ENCODE assay signal across 12 mouse cellular contexts in genomic region chr8:92772826-92773225, GRCm38 (mm10). TPM values are rescaled to one million over a fixed set of nuclear protein-coding genes. Genes with fewer than 3 reads are reported as not detected.
A peak's percentile ranks its signal among the peaks of the same experiment; 100 is the strongest.
DNase-seq lines count a peak whose midpoint lies in the region; ATAC-seq and TF ChIP-seq lines count a peak whose summit lies in the region.
"Had no signal": no experiment of that assay in that cellular context is flagged by ENCODE, and none has a peak within 500 bp of the region (broad histone marks: within the 10 kb centered on the region; RNA-seq: fewer than 3 reads in every experiment).

No protein-coding gene starts in this region.

- 0 out of 2 replicates have a peak, but pooled peaks have one; percentile 20 for ATAC-seq in forebrain, embryonic 12.5 days (ENCODE audit: low FRiP score)
- ATAC-seq in hindbrain, postnatal 0 days, result no peak
- ATAC-seq in hindbrain, embryonic 14.5 days (ENCODE audit: low FRiP score), result no peak
- no peak for ATAC-seq in liver, postnatal 0 days
- ATAC-seq in intestine, postnatal 0 days, result no peak

- H3K4me2 ChIP-seq in forebrain, embryonic 12.5 days, result 0 out of 2 replicates have a peak overlapping the region, but pooled peaks have one; percentile 16
- H3K4me2 ChIP-seq in hindbrain, postnatal 0 days (ENCODE audit: low read depth, low read length), result 0 out of 2 replicates have a peak overlapping the region, but pooled peaks have one; percentile 5
- no peak overlapping the region for H3K4me2 ChIP-seq in hindbrain, embryonic 14.5 days (replicated peaks)
- peak overlapping the region; percentile 47; the same call in 1 of the 2 replicates for H3K4me2 ChIP-seq in liver, postnatal 0 days (ENCODE audit: low read depth, low read length)
- H3K4me2 ChIP-seq in intestine, postnatal 0 days (replicated peaks; ENCODE audit: low read depth), result no peak overlapping the region

- no peaks in the 10 kb centered on the region for H3K36me3 ChIP-seq in forebrain, embryonic 12.5 days (replicated peaks)
- no peaks in the 10 kb centered on the region for H3K36me3 ChIP-seq in forebrain, embryonic 10.5 days (replicated peaks)
- no peaks in the 10 kb centered on the region for H3K36me3 ChIP-seq in hindbrain, postnatal 0 days (ENCODE audit: insufficient read depth, low read length)
- no peaks in the 10 kb centered on the region for H3K36me3 ChIP-seq in hindbrain, embryonic 14.5 days (replicated peaks; ENCODE audit: control insufficient read depth, insufficient read depth)
- no peaks in the 10 kb centered on the region for H3K36me3 ChIP-seq in liver, postnatal 0 days (replicated peaks; ENCODE audit: insufficient read depth, low read length)
- H3K36me3 ChIP-seq in intestine, postnatal 0 days (ENCODE audit: control insufficient read depth, insufficient read depth), result no peaks in the 10 kb centered on the region

- no peak overlapping the region for H3K27ac ChIP-seq in forebrain, embryonic 12.5 days
- no peak overlapping the region for H3K27ac ChIP-seq in forebrain, embryonic 10.5 days
- H3K27ac ChIP-seq in hindbrain, postnatal 0 days, result no peak overlapping the region
- H3K27ac ChIP-seq in hindbrain, embryonic 14.5 days, result no peak overlapping the region
- no peak overlapping the region for H3K27ac ChIP-seq in liver, postnatal 0 days (ENCODE audit: low read depth)
- no peak overlapping the region for H3K27ac ChIP-seq in intestine, postnatal 0 days (ENCODE audit: low read depth, low read length)
- H3K27ac ChIP-seq: liver, embryonic 14.5 days; macrophage had no signal

- no peak for TF ChIP-seq EP300 in liver, postnatal 0 days (IDR thresholded peaks at IDR 0.05; ENCODE audit: low read depth)

- peaks cover 38% of the 10 kb centered on the region; the same call in 1 of the 2 replicates for H3K27me3 ChIP-seq in forebrain, embryonic 12.5 days
- peaks cover 15% of the 10 kb centered on the region; the same call in 1 of the 2 replicates for H3K27me3 ChIP-seq in forebrain, embryonic 10.5 days (ENCODE audit: poor library complexity, severe bottlenecking)
- no peaks in the 10 kb centered on the region for H3K27me3 ChIP-seq in hindbrain, postnatal 0 days (ENCODE audit: insufficient read depth, low read length)
- no peaks in the 10 kb centered on the region for H3K27me3 ChIP-seq in hindbrain, embryonic 14.5 days (ENCODE audit: control insufficient read depth, insufficient read depth, low read length)
- H3K27me3 ChIP-seq in liver, postnatal 0 days (ENCODE audit: insufficient read depth, low read length), result no peaks in the 10 kb centered on the region
- H3K27me3 ChIP-seq in intestine, postnatal 0 days (replicated peaks; ENCODE audit: control insufficient read depth, insufficient read depth, low read length), result no peaks in the 10 kb centered on the region

- TF ChIP-seq CTCF in hindbrain, postnatal 0 days (IDR thresholded peaks at IDR 0.05; ENCODE audit: low read depth), result no peak
- no peak for TF ChIP-seq CTCF in liver, postnatal 0 days (IDR thresholded peaks at IDR 0.05; ENCODE audit: low read depth)
- no peak for TF ChIP-seq CTCF in intestine, postnatal 0 days (IDR thresholded peaks at IDR 0.05; ENCODE audit: low read depth)

- WGBS in forebrain, embryonic 12.5 days, result 50% methylated on average over 10 of the region's 10 CpGs
- WGBS in forebrain, embryonic 10.5 days, result 90% methylated on average over 10 of the region's 10 CpGs
- WGBS in hindbrain, postnatal 0 days, result 62% methylated on average over 10 of the region's 10 CpGs
- 66% methylated on average over 10 of the region's 10 CpGs for WGBS in hindbrain, embryonic 14.5 days
- 84% methylated on average over 10 of the region's 10 CpGs for WGBS in liver, postnatal 0 days (ENCODE audit: insufficient replicate concordance)
- WGBS in intestine, postnatal 0 days, result 83% methylated on average over 10 of the region's 10 CpGs

- no peak for DNase-seq in forebrain, embryonic 10.5 days (ENCODE audit: extremely low spot score, low spot score)
- DNase-seq in hindbrain, postnatal 0 days (ENCODE audit: low spot score), result peak; percentile 11
- DNase-seq in hindbrain, embryonic 14.5 days (ENCODE audit: low spot score), result no peak
- DNase-seq in brain, adult 2 months (ENCODE audit: low read depth, low spot score), result peak; percentile 4
- DNase-seq in liver, postnatal 0 days, result no peak
- no peak for DNase-seq in cerebellum, postnatal 25 days
- DNase-seq: kidney, adult 11 months; kidney, postnatal 4 days had no signal

- no peak overlapping the region for H3K4me3 ChIP-seq in forebrain, embryonic 12.5 days (replicated peaks)
- no peak overlapping the region for H3K4me3 ChIP-seq in forebrain, embryonic 10.5 days
- no peak overlapping the region for H3K4me3 ChIP-seq in hindbrain, postnatal 0 days (ENCODE audit: low read length)
- no peak overlapping the region for H3K4me3 ChIP-seq in hindbrain, embryonic 14.5 days (replicated peaks; ENCODE audit: low read length)
- no peak overlapping the region for H3K4me3 ChIP-seq in liver, postnatal 0 days (ENCODE audit: low read depth, low read length)
- no peak overlapping the region for H3K4me3 ChIP-seq in intestine, postnatal 0 days (ENCODE audit: low read depth, low read length)

- H3K4me1 ChIP-seq in forebrain, embryonic 12.5 days, result peaks cover 9% of the 10 kb centered on the region; the same call in 1 of the 2 replicates
- peaks cover 17% of the 10 kb centered on the region for H3K4me1 ChIP-seq in forebrain, embryonic 10.5 days
- H3K4me1 ChIP-seq in hindbrain, postnatal 0 days (ENCODE audit: insufficient read depth, low read length), result no peaks in the 10 kb centered on the region
- H3K4me1 ChIP-seq in hindbrain, embryonic 14.5 days (replicated peaks; ENCODE audit: control insufficient read depth, insufficient read depth, low read length), result no peaks in the 10 kb centered on the region
- no peaks in the 10 kb centered on the region for H3K4me1 ChIP-seq in liver, postnatal 0 days (ENCODE audit: insufficient read depth)
- H3K4me1 ChIP-seq in intestine, postnatal 0 days (replicated peaks; ENCODE audit: control insufficient read depth, insufficient read depth, low read length), result no peaks in the 10 kb centered on the region

- no peak overlapping the region for H3K9ac ChIP-seq in forebrain, embryonic 12.5 days
- no peak overlapping the region for H3K9ac ChIP-seq in hindbrain, postnatal 0 days (replicated peaks; ENCODE audit: low read length)
- H3K9ac ChIP-seq in hindbrain, embryonic 14.5 days, result no peak overlapping the region
- H3K9ac ChIP-seq in liver, postnatal 0 days (replicated peaks), result no peak overlapping the region
- no peak overlapping the region for H3K9ac ChIP-seq in intestine, postnatal 0 days (ENCODE audit: low read depth, low read length)
- H3K9ac ChIP-seq: liver, embryonic 14.5 days had no signal

- no peaks in the 10 kb centered on the region for H3K9me3 ChIP-seq in forebrain, embryonic 12.5 days
- H3K9me3 ChIP-seq in forebrain, embryonic 10.5 days, result no peaks in the 10 kb centered on the region
- H3K9me3 ChIP-seq in hindbrain, postnatal 0 days (ENCODE audit: low read length), result no peaks in the 10 kb centered on the region
- no peaks in the 10 kb centered on the region for H3K9me3 ChIP-seq in hindbrain, embryonic 14.5 days (ENCODE audit: control insufficient read depth, low read length)
- H3K9me3 ChIP-seq in liver, postnatal 0 days (ENCODE audit: low read length), result no peaks in the 10 kb centered on the region
- H3K9me3 ChIP-seq in intestine, postnatal 0 days (ENCODE audit: control insufficient read depth), result no peaks in the 10 kb centered on the region

RNA-seq across cellular contexts. Expression of gene Mmp2, which starts 54.3 kb away (rescaled TPM):
- 25.8 and 35.3 TPM in 2 replicates for polyA plus RNA-seq in forebrain, embryonic 12.5 days (2016; fragmentation: Nextera tagmentation; extraction: Ambion mirVana)
- 38.4 and 43.3 TPM in 2 replicates for polyA plus RNA-seq in forebrain, embryonic 10.5 days (2016; fragmentation: Nextera tagmentation; extraction: Ambion mirVana)
- total RNA-seq in hindbrain, postnatal 0 days (2014; rRNA removed), result 12.7 and 16.9 TPM in 2 replicates
- polyA plus RNA-seq in hindbrain, postnatal 0 days (2015; fragmentation: Nextera tagmentation; extraction: Ambion mirVana), result 13.0 and 16.1 TPM in 2 replicates
- polyA plus RNA-seq in hindbrain, embryonic 14.5 days (2014; fragmentation: Nextera tagmentation; extraction: Ambion mirVana), result 33.8 and 35.9 TPM in 2 replicates
- polyA plus RNA-seq in liver, postnatal 0 days (2015; fragmentation: Nextera tagmentation; extraction: Ambion mirVana), result 9.6 and 9.8 TPM in 2 replicates
- polyA plus RNA-seq in intestine, postnatal 0 days (2015; fragmentation: Nextera tagmentation; extraction: Ambion mirVana), result 59.0 and 60.0 TPM in 2 replicates

Comparison
In these comparisons a context has a peak if more than half of its experiments do, and no peak if none do; other contexts are left out.
1. H3K4me2 ChIP-seq: peak in forebrain, embryonic 12.5 days (single experiment), hindbrain, postnatal 0 days (single experiment) and liver, postnatal 0 days (single experiment); none in hindbrain, embryonic 14.5 days (single experiment) and intestine, postnatal 0 days (single experiment).
2. DNase-seq: peak in hindbrain, postnatal 0 days (single experiment) and brain, adult 2 months (single experiment); none in forebrain, embryonic 10.5 days (single experiment), hindbrain, embryonic 14.5 days (single experiment), liver, postnatal 0 days (single experiment) and cerebellum, postnatal 25 days (0 of 2).